Mouse (Mus musculus) telencephalon, adult 2 months (tissue): ENCODE results near the gene Zkscan8.
"Not testable (repeated sequence)": the region's sequence is repeated elsewhere in the genome, so short reads cannot be mapped to it uniquely, and the experiment has no call there.

Source experiments
- DNase-seq: peaks from one replicate; pipeline ENCODE4 v3.0.0-alpha.2; 2011; ENCODE audit warnings: low read depth, low spot score

Zkscan8 gene

GRCm38 (mm10) chr13:21530781-21531201 is at the start of gene Zkscan8:
Gene Zkscan8 (minus strand): TSS chr13:21531120.
- DNase-seq, result peak; percentile 83

GRCm38 (mm10) chr13:21559793-21560192 is 28.9 kb upstream of the Zkscan8 start, which contains the start of gene Olfr1535:
Gene Olfr1535 (minus strand): TSS chr13:21559893.
- no peak for DNase-seq

GRCm38 (mm10) chr13:21550416-21551110 is 19.6 kb upstream of the Zkscan8 start:
- no peak for DNase-seq

- DNase-seq, result no peak
Measured at GRCm38 (mm10) chr13:21549487-21549886, 18.6 kb upstream of the Zkscan8 start.

- DNase-seq, result no peak
Measured at GRCm38 (mm10) chr13:21542708-21543107, 11.8 kb upstream of the Zkscan8 start, which contains the start of gene Olfr1366. Gene Olfr1366 (minus strand): TSS chr13:21542808.

GRCm38 (mm10) chr13:21530136-21530535 is 784 bp downstream of the Zkscan8 start:
- DNase-seq, result no peak

- peak; percentile 88 for DNase-seq
Measured at GRCm38 (mm10) chr13:21506221-21506649, 24.7 kb downstream of the Zkscan8 start.

- DNase-seq, result no peak
Measured at GRCm38 (mm10) chr13:21502296-21502695, 28.6 kb downstream of the Zkscan8 start.

GRCm38 (mm10) chr13:21501182-21501581 is 29.7 kb downstream of the Zkscan8 start, which contains the start of gene Gm11273:
Gene Gm11273 (minus strand): TSS chr13:21501418.
- DNase-seq, result not testable (repeated sequence)

- no peak for DNase-seq
Measured at GRCm38 (mm10) chr13:21495080-21495479, 35.8 kb downstream of the Zkscan8 start, which contains the start of gene AK157302. Gene AK157302 (plus strand): TSS chr13:21495223.

- no peak for DNase-seq
Measured at GRCm38 (mm10) chr13:21492847-21493246, 38.1 kb downstream of the Zkscan8 start.

- no peak for DNase-seq
Measured at GRCm38 (mm10) chr13:21486881-21487280, 44.0 kb downstream of the Zkscan8 start.

- peak; percentile 80 for DNase-seq
Measured at GRCm38 (mm10) chr13:21478759-21479670, 51.9 kb downstream of the Zkscan8 start, which contains the start of the genes Zkscan4 and Gm10065. Gene Zkscan4 (plus strand): TSS chr13:21478907. Gene Gm10065 (minus strand): TSS chr13:21479441.

- no peak for DNase-seq
Measured at GRCm38 (mm10) chr13:21472427-21472826, 58.5 kb downstream of the Zkscan8 start.

GRCm38 (mm10) chr13:21469097-21469496 is 61.8 kb downstream of the Zkscan8 start:
- no peak for DNase-seq

GRCm38 (mm10) chr13:21468061-21469019 is 62.6 kb downstream of the Zkscan8 start, which contains the start of gene Nkapl:
Gene Nkapl (minus strand): TSS chr13:21468509.
- peak; percentile 58 for DNase-seq

- DNase-seq, result no peak
Measured at GRCm38 (mm10) chr13:21467336-21467735, 63.6 kb downstream of the Zkscan8 start.
